Mouse (Mus musculus): ENCODE measurements around the gene Hook1. TPM values are rescaled to one million over a fixed set of nuclear protein-coding genes. Genes with fewer than 3 reads are reported as not detected.

Gene Hook1
- polyA plus RNA-seq (2012; ENCODE audit: insufficient read depth, insufficient read length, low replicate concordance, missing spikeins), result 127 TPM in 1 of 2 replicates, not detected in the other

GRCm38 (mm10) chr4:95966928-95967724 lies at the start of gene Hook1:
Hook1 (plus strand) TSS chr4:95967240.
- H3K27ac ChIP-seq (ENCODE audit: insufficient read depth, low read depth, low read length), result no peak within 1 kb of the TSS
- TF ChIP-seq POLR2A (IDR thresholded peaks at IDR 0.05; ENCODE audit: insufficient read depth, low read depth, low read length), result no peak
- peak within 1 kb of the TSS; percentile 66 for H3K4me3 ChIP-seq (ENCODE audit: insufficient read depth, low read depth, low read length)
- WGBS, result under 1% methylated on average over 82 of the region's 82 CpGs
- 0 out of 2 replicates have a peak, but pooled peaks cover 5% of the 10 kb centered on the region for H3K4me1 ChIP-seq (ENCODE audit: control insufficient read depth, insufficient read depth, low read length)

- TF ChIP-seq POLR2A (IDR thresholded peaks at IDR 0.05; ENCODE audit: insufficient read depth, low read depth, low read length), result no peak
- TF ChIP-seq CTCF (IDR thresholded peaks at IDR 0.05; ENCODE audit: insufficient read depth, low read depth, low read length), result no peak
- Histone ChIP-seq H3K4me1 (ENCODE audit: control insufficient read depth, insufficient read depth, low read length) (no peaks in the 10 kb centered on the region), H3K4me3 (ENCODE audit: insufficient read depth, low read depth, low read length) (no peak overlapping the region), H3K27ac (ENCODE audit: insufficient read depth, low read depth, low read length) (no peak overlapping the region)
- 92% methylated on average over 6 of the region's 6 CpGs for WGBS
Measured at GRCm38 (mm10) chr4:95917703-95918102, 49.3 kb upstream of the Hook1 start.

GRCm38 (mm10) chr4:95920448-95920847 lies 46.6 kb upstream of the Hook1 start:
- no peak overlapping the region for H3K27ac ChIP-seq (ENCODE audit: insufficient read depth, low read depth, low read length)
- H3K4me1 ChIP-seq (ENCODE audit: control insufficient read depth, insufficient read depth, low read length), result no peaks in the 10 kb centered on the region
- WGBS, result 91% methylated on average over 4 of the region's 4 CpGs
- H3K4me3 ChIP-seq (ENCODE audit: insufficient read depth, low read depth, low read length), result no peak overlapping the region
- no peak for TF ChIP-seq CTCF (IDR thresholded peaks at IDR 0.05; ENCODE audit: insufficient read depth, low read depth, low read length)
- no peak for TF ChIP-seq POLR2A (IDR thresholded peaks at IDR 0.05; ENCODE audit: insufficient read depth, low read depth, low read length)

GRCm38 (mm10) chr4:95924210-95925184 lies 42.5 kb upstream of the Hook1 start:
- Histone ChIP-seq H3K4me1 (ENCODE audit: control insufficient read depth, insufficient read depth, low read length) (no peaks in the 10 kb centered on the region), H3K27ac (ENCODE audit: insufficient read depth, low read depth, low read length) (no peak overlapping the region), H3K4me3 (ENCODE audit: insufficient read depth, low read depth, low read length) (no peak overlapping the region)
- 7% methylated on average over 7 of the region's 7 CpGs for WGBS
- TF ChIP-seq CTCF (IDR thresholded peaks at IDR 0.05; ENCODE audit: insufficient read depth, low read depth, low read length) (peak; percentile 67), POLR2A (IDR thresholded peaks at IDR 0.05; ENCODE audit: insufficient read depth, low read depth, low read length) (no peak)

GRCm38 (mm10) chr4:95928846-95929245 lies 38.2 kb upstream of the Hook1 start:
- no peak for TF ChIP-seq POLR2A (IDR thresholded peaks at IDR 0.05; ENCODE audit: insufficient read depth, low read depth, low read length)
- TF ChIP-seq CTCF (IDR thresholded peaks at IDR 0.05; ENCODE audit: insufficient read depth, low read depth, low read length), result no peak
- 97% methylated on average over 1 of the region's 1 CpGs for WGBS
- no peak overlapping the region for H3K27ac ChIP-seq (ENCODE audit: insufficient read depth, low read depth, low read length)
- H3K4me3 ChIP-seq (ENCODE audit: insufficient read depth, low read depth, low read length), result no peak overlapping the region
- peaks cover 2% of the 10 kb centered on the region; the same call in 1 of the 2 replicates for H3K4me1 ChIP-seq (ENCODE audit: control insufficient read depth, insufficient read depth, low read length)

GRCm38 (mm10) chr4:95929936-95930335 lies 37.1 kb upstream of the Hook1 start:
- H3K27ac ChIP-seq (ENCODE audit: insufficient read depth, low read depth, low read length), result no peak overlapping the region
- no peak overlapping the region for H3K4me3 ChIP-seq (ENCODE audit: insufficient read depth, low read depth, low read length)
- peaks cover 2% of the 10 kb centered on the region; the same call in 1 of the 2 replicates for H3K4me1 ChIP-seq (ENCODE audit: control insufficient read depth, insufficient read depth, low read length)
- 25% methylated on average over 1 of the region's 1 CpGs for WGBS
- no peak for TF ChIP-seq CTCF (IDR thresholded peaks at IDR 0.05; ENCODE audit: insufficient read depth, low read depth, low read length)
- no peak for TF ChIP-seq POLR2A (IDR thresholded peaks at IDR 0.05; ENCODE audit: insufficient read depth, low read depth, low read length)

GRCm38 (mm10) chr4:95931331-95931730 lies 35.7 kb upstream of the Hook1 start:
- WGBS, result 53% methylated on average over 2 of the region's 2 CpGs
- Histone ChIP-seq H3K27ac (ENCODE audit: insufficient read depth, low read depth, low read length) (no peak overlapping the region), H3K4me1 (ENCODE audit: control insufficient read depth, insufficient read depth, low read length) (peaks cover 2% of the 10 kb centered on the region; the same call in 1 of the 2 replicates), H3K4me3 (ENCODE audit: insufficient read depth, low read depth, low read length) (no peak overlapping the region)
- TF ChIP-seq POLR2A (IDR thresholded peaks at IDR 0.05; ENCODE audit: insufficient read depth, low read depth, low read length), result no peak
- no peak for TF ChIP-seq CTCF (IDR thresholded peaks at IDR 0.05; ENCODE audit: insufficient read depth, low read depth, low read length)

- H3K4me3 ChIP-seq (ENCODE audit: insufficient read depth, low read depth, low read length), result no peak overlapping the region
- 92% methylated on average over 9 of the region's 9 CpGs for WGBS
- TF ChIP-seq CTCF (IDR thresholded peaks at IDR 0.05; ENCODE audit: insufficient read depth, low read depth, low read length), result no peak
- no peak for TF ChIP-seq POLR2A (IDR thresholded peaks at IDR 0.05; ENCODE audit: insufficient read depth, low read depth, low read length)
- peaks cover 2% of the 10 kb centered on the region; the same call in 1 of the 2 replicates for H3K4me1 ChIP-seq (ENCODE audit: control insufficient read depth, insufficient read depth, low read length)
- H3K27ac ChIP-seq (ENCODE audit: insufficient read depth, low read depth, low read length), result no peak overlapping the region
Measured at GRCm38 (mm10) chr4:95933801-95934356, 33.2 kb upstream of the Hook1 start.

Measured in olfactory bulb, adult 2 months (tissue).